Comparison of ENCODE assay signal across 12 mouse cellular contexts in the genomic region with DNA sequence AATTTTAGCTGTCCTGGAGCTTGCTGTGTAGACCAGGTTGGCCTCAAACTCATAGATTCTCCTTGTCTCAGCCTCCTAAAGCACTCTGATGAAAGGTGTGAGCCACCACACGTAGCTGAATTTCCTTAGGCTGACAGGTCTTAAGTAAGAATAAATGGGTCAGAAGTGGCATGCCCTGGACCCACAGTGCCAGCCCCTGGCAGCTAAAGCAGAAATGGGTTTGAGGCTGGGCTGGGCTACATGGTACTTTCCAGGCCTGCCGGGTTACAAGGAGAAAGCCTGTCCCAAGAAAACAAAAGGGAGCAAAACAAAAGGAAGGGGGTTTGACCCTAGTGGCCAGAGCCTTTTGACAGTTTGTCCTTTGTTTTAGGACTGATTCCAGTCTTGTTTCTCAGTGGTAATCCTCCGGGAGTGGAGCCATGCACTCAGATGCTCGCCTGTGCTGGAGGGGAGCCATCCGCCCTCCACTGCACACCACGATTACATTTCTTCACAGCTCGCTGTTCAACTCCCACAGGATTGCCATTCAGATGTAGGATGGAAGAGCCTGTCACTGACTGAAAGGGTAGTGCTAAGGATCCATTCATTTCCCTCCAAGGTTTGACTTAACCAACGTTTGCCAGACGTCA. TPM values are rescaled to one million over a fixed set of nuclear protein-coding genes. Genes with fewer than 3 reads are reported as not detected.
DNase-seq lines count a peak whose midpoint lies in the region; ATAC-seq and TF ChIP-seq lines count a peak whose summit lies in the region.
"Had no signal": no experiment of that assay in that cellular context is flagged by ENCODE, and none has a peak within 500 bp of the region (broad histone marks: within the 10 kb centered on the region; RNA-seq: fewer than 3 reads in every experiment).

No protein-coding gene starts in this region.

- no peak overlapping the region for H3K27ac ChIP-seq in intestine, postnatal 0 days (ENCODE audit: low read depth, low read length)
- no peak overlapping the region for H3K27ac ChIP-seq in intestine, embryonic 15.5 days
- H3K27ac ChIP-seq: forebrain, embryonic 15.5 days; liver, embryonic 13.5 days had no signal

- H3K27me3 ChIP-seq in intestine, postnatal 0 days (replicated peaks; ENCODE audit: control insufficient read depth, insufficient read depth, low read length): no peaks in the 10 kb centered on the region
- no peaks in the 10 kb centered on the region for H3K27me3 ChIP-seq in intestine, embryonic 15.5 days (replicated peaks)
- H3K27me3 ChIP-seq: forebrain, embryonic 15.5 days; liver, embryonic 13.5 days had no signal

- no peak for TF ChIP-seq POLR2A in lung, adult 2 months (IDR thresholded peaks at IDR 0.05; ENCODE audit: borderline replicate concordance, extremely low read depth, low read depth, low read length)

- H3K36me3 ChIP-seq in intestine, postnatal 0 days (ENCODE audit: control insufficient read depth, insufficient read depth): peaks cover 27% of the 10 kb centered on the region; the same call in 1 of the 2 replicates
- peaks cover 6% of the 10 kb centered on the region; the same call in 1 of the 2 replicates for H3K36me3 ChIP-seq in intestine, embryonic 15.5 days

- ATAC-seq in intestine, postnatal 0 days: no peak
- ATAC-seq in intestine, embryonic 15.5 days: no peak
- ATAC-seq: forebrain, embryonic 15.5 days had no signal

- no peak for TF ChIP-seq CTCF in intestine, postnatal 0 days (IDR thresholded peaks at IDR 0.05; ENCODE audit: low read depth)
- TF ChIP-seq CTCF in lung, adult 2 months (IDR thresholded peaks at IDR 0.05; ENCODE audit: insufficient read depth, low read length): no peak

- DNase-seq in embryo, embryonic 9.5 days (ENCODE audit: extremely low spot score): peak; percentile 13
- DNase-seq in layer of hippocampus, adult 9-11 months: peak; percentile 83
- DNase-seq in right cerebral cortex, postnatal 14 days: peak; percentile 52
- no peak for DNase-seq in lung, adult 2 months
- DNase-seq in adrenal gland, postnatal 4 days (ENCODE audit: low spot score in 2 of 2): no peak
- DNase-seq in kidney, adult 9 months: no peak
- DNase-seq: liver, embryonic 13.5 days had no signal

- peak overlapping the region; percentile 17; the same call in 1 of the 2 replicates for H3K9ac ChIP-seq in intestine, postnatal 0 days (ENCODE audit: low read depth, low read length)
- H3K9ac ChIP-seq in intestine, embryonic 15.5 days: no peak overlapping the region
- H3K9ac ChIP-seq: forebrain, embryonic 15.5 days; liver, embryonic 13.5 days had no signal

- H3K4me2 ChIP-seq in intestine, postnatal 0 days (replicated peaks; ENCODE audit: low read depth): no peak overlapping the region
- no peak overlapping the region for H3K4me2 ChIP-seq in intestine, embryonic 15.5 days (replicated peaks)
- H3K4me2 ChIP-seq: forebrain, embryonic 15.5 days; liver, embryonic 13.5 days had no signal

- H3K4me1 ChIP-seq in intestine, postnatal 0 days (replicated peaks; ENCODE audit: control insufficient read depth, insufficient read depth, low read length): no peaks in the 10 kb centered on the region
- 0 out of 2 replicates have a peak, but pooled peaks cover 3% of the 10 kb centered on the region for H3K4me1 ChIP-seq in intestine, embryonic 15.5 days (replicated peaks)
- H3K4me1 ChIP-seq in lung, adult 2 months (ENCODE audit: control insufficient read depth, insufficient read depth, low read length): peaks cover 9% of the 10 kb centered on the region; the same call in 1 of the 2 replicates

- H3K9me3 ChIP-seq in intestine, postnatal 0 days (ENCODE audit: control insufficient read depth): no peaks in the 10 kb centered on the region
- no peaks in the 10 kb centered on the region for H3K9me3 ChIP-seq in intestine, embryonic 15.5 days
- H3K9me3 ChIP-seq: forebrain, embryonic 15.5 days; liver, embryonic 13.5 days had no signal

- WGBS in intestine, postnatal 0 days: 74% methylated on average over 9 of the region's 9 CpGs
- 71% methylated on average over 9 of the region's 9 CpGs for WGBS in intestine, embryonic 15.5 days
- 69% methylated on average over 9 of the region's 9 CpGs for WGBS in lung, adult 2 months

- no peak overlapping the region for H3K4me3 ChIP-seq in intestine, postnatal 0 days (ENCODE audit: low read depth, low read length)
- H3K4me3 ChIP-seq in intestine, embryonic 15.5 days (replicated peaks): no peak overlapping the region
- no peak overlapping the region for H3K4me3 ChIP-seq in lung, adult 2 months (replicated peaks; ENCODE audit: extremely low read depth, low read depth, low read length)
- H3K4me3 ChIP-seq: forebrain, embryonic 15.5 days; liver, embryonic 13.5 days; myocyte had no signal

RNA-seq across cellular contexts. Expression of a gene that starts 9.6 kb away (rescaled TPM):
- 10.4 and 11.5 TPM in 2 replicates for polyA plus RNA-seq in intestine, postnatal 0 days (2015; fragmentation: Nextera tagmentation; extraction: Ambion mirVana)
- polyA plus RNA-seq in intestine, embryonic 15.5 days (2015; fragmentation: Nextera tagmentation; extraction: Ambion mirVana): 13.6 TPM in 2 replicates
- 6.5 and 8.0 TPM in 2 replicates for polyA plus RNA-seq in lung, adult 2 months (2012; rRNA removed)
- total RNA-seq in adrenal gland, postnatal 4 days (2021): 10 to 100 TPM; 25.0 to 27.8 TPM

RNA-seq across cellular contexts. Expression of a gene that starts 39.0 kb away (rescaled TPM):
- 19.9 and 22.7 TPM in 2 replicates for polyA plus RNA-seq in intestine, postnatal 0 days (2015; fragmentation: Nextera tagmentation; extraction: Ambion mirVana)
- polyA plus RNA-seq in intestine, embryonic 15.5 days (2015; fragmentation: Nextera tagmentation; extraction: Ambion mirVana): 32.0 and 36.6 TPM in 2 replicates
- polyA plus RNA-seq in lung, adult 2 months (2012; rRNA removed): 28.6 and 38.0 TPM in 2 replicates
- 10 to 100 TPM; 42.2 to 42.3 TPM for total RNA-seq in adrenal gland, postnatal 4 days (2021)

RNA-seq across cellular contexts. Expression of a gene that starts 39.5 kb away (rescaled TPM):
- polyA plus RNA-seq in intestine, postnatal 0 days (2015; fragmentation: Nextera tagmentation; extraction: Ambion mirVana): 58.8 and 59.4 TPM in 2 replicates
- 43.3 and 47.7 TPM in 2 replicates for polyA plus RNA-seq in intestine, embryonic 15.5 days (2015; fragmentation: Nextera tagmentation; extraction: Ambion mirVana)
- polyA plus RNA-seq in lung, adult 2 months (2012; rRNA removed): 37.8 and 43.6 TPM in 2 replicates
- 10 to 100 TPM; 50.8 to 60.1 TPM for total RNA-seq in adrenal gland, postnatal 4 days (2021)

RNA-seq across cellular contexts. Expression of a gene that starts 50.5 kb away (rescaled TPM):
- polyA plus RNA-seq in intestine, postnatal 0 days (2015; fragmentation: Nextera tagmentation; extraction: Ambion mirVana): 0.17 and 0.24 TPM in 2 replicates
- 0.54 and 0.57 TPM in 2 replicates for polyA plus RNA-seq in intestine, embryonic 15.5 days (2015; fragmentation: Nextera tagmentation; extraction: Ambion mirVana)
- 0.29 and 0.32 TPM in 2 replicates for polyA plus RNA-seq in lung, adult 2 months (2012; rRNA removed)
- total RNA-seq in adrenal gland, postnatal 4 days (2021): 1 to 10 TPM; 7.3 to 7.6 TPM
- total RNA-seq: hematopoietic stem cell, adult 5-6 weeks had no signal
- polyA plus RNA-seq: myocyte had no signal

Comparison
In these comparisons a context has a peak if more than half of its experiments do, and no peak if none do; other contexts are left out.
1. DNase-seq: peak in embryo, embryonic 9.5 days (single experiment), layer of hippocampus, adult 9-11 months (single experiment) and right cerebral cortex, postnatal 14 days (single experiment); none in lung, adult 2 months (single experiment), adrenal gland, postnatal 4 days (0 of 2) and kidney, adult 9 months (single experiment).